Mouse (Mus musculus): ENCODE data around the gene Zbtb25.

The Zbtb25 gene

GRCm38 (mm10) chr12:76369206-76369977 is at the start of gene Zbtb25:
Zbtb25 (minus strand) TSS chr12:76369602.
- peak; percentile 83 to 85 for DNase-seq (ENCODE audit: low spot score in 2 of 2)

- DNase-seq (ENCODE audit: low spot score in 2 of 2): no peak
These were observed 48.9 kb upstream of the Zbtb25 start for GRCm38 (mm10) chr12:76418346-76418745.

GRCm38 (mm10) chr12:76417433-76417854 is 48.0 kb upstream of the Zbtb25 start, which contains the start of gene Ppp1r36:
Ppp1r36 (plus strand) TSS chr12:76417538.
- peak in 1 of 2 experiments; percentile 51 for DNase-seq (ENCODE audit: low spot score in 2 of 2)

- DNase-seq (ENCODE audit: low spot score in 2 of 2): no peak
These were observed 46.1 kb upstream of the Zbtb25 start for GRCm38 (mm10) chr12:76415383-76416010.

- DNase-seq (ENCODE audit: low spot score in 2 of 2): no peak
These were observed 39.8 kb upstream of the Zbtb25 start for GRCm38 (mm10) chr12:76409166-76409565.

DNA sequence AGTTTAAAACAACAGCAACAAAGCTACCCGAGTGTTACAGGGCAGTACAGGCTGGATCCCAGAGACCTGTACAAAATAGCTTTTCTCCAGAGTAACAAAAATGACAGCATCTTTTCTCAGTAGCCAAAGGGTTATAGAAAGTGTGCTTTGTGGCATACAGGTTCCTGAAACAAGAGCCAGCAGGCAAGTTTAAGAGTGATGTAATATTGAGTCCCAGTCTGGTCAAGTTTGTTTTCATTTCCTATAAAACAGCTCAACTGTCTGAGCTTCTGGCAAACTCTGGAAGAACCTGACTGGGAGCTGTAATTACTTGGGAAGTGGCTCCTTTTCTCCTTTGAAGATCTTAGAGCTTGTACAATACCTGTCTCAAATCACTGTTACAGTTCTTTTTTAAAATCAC is 37.8 kb upstream of the Zbtb25 start:
- no peak for DNase-seq (ENCODE audit: low spot score in 2 of 2)

- DNase-seq (ENCODE audit: low spot score in 2 of 2): no peak
These were observed 36.6 kb upstream of the Zbtb25 start for GRCm38 (mm10) chr12:76405971-76406370.

- DNase-seq (ENCODE audit: low spot score in 2 of 2): peak in 1 of 2 experiments; percentile 28
These were observed 36.0 kb upstream of the Zbtb25 start for GRCm38 (mm10) chr12:76405183-76405970.

- DNase-seq (ENCODE audit: low spot score in 2 of 2): no peak
These were observed 35.4 kb upstream of the Zbtb25 start for GRCm38 (mm10) chr12:76404836-76405182.

GRCm38 (mm10) chr12:76403886-76404537 is 34.6 kb upstream of the Zbtb25 start, which contains the start of gene Hspa2:
Hspa2 (plus strand) TSS chr12:76404176.
- DNase-seq (ENCODE audit: low spot score in 2 of 2): peak; percentile 99 to 100

DNA sequence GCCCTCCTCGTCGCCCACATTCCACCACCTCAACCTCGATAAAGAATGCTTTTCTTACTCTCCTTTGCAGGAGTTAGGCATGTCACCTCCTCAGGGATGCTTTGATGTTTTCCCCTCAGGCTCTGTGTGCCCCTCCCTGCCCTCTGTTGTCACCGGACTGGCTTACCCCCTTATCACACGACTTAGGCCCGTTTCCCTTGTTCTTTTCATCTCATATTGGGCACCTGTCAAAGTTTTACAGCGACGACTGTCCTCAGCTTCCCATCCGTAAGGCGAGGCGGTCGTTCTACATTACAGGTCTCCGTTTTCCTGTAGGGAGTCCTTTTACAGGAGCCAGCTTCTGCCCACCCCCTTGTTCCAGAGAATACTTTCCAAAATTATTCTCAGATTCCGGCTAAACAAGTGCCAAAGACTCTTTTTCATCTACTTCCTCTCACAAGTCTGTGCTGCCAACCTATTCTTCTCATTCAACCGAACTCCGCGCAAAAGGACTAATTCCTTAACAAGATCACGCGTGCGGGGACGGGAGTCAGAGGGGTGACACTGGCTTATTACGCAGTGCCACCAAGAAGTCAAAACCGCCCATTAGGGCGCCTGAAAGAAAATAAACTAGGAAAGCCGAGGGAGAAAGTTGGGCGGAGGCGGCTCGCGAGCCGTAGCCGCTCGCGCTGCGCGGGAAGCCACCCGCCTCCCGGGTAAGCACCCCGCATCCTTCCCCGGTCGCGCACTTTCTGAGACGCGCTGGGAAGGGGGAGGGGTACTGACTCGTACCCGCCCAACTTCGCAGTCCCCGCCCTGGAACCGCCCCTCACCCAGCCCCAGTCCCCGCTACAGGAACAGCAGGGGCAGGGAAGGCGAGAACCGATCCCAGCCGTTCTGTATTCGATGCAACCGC is 33.8 kb upstream of the Zbtb25 start:
- DNase-seq (ENCODE audit: low spot score in 2 of 2): no peak

DNA sequence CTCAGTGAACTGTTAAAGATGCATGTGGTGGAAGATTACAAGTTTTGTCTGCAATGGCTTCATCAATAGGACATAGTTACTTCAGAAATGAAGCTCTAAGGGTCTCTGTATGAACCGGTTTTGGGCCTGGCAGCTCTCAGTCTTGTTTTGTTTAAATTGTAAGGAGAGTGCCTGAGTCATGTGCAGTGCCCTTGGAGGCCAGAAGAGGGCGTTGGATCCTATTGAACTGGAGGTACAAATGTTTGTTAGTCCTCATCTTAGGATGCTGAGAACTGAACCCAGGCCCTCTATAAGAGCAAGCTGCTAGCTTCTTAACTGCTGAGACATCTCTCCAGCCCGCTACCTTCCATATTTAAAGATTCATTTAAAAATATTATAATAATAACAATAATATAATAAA is 32.3 kb upstream of the Zbtb25 start:
- no peak for DNase-seq (ENCODE audit: low spot score in 2 of 2)

GRCm38 (mm10) chr12:76397281-76397680 is 27.9 kb upstream of the Zbtb25 start:
- DNase-seq (ENCODE audit: low spot score in 2 of 2): no peak

- DNase-seq (ENCODE audit: low spot score in 2 of 2): no peak
These were observed 23.6 kb upstream of the Zbtb25 start for GRCm38 (mm10) chr12:76392979-76393378.

DNA sequence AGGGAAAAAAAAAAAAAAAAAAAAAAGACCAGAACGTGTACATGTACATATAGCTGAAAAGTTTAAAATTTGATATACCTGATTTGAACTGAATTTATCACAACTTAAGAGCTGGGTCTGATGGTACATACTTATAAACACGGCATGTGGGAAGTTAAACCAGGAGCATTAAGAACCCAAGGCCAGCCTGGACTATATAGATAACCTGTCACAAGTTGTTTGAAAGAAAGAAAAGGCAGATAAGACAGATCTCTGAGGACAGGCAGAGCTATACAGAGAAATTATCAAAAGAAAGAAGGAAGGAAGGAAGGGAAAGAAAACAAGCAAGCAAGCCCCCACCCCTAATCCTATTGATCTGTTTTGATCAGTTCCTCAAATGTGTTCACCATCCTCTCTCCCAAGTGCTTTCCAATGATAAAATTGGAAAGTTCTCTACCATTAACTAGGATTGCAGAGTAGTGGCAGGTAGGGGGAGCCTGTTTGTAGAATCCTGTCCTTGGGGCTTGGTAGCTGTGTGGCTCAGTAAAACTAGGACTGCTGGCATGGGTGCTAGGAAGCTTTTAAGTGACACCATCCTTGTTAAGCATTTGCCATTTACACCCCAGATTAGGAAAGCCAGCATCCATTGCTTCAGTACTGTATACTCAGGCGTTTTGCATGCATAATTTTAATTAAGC is 22.3 kb upstream of the Zbtb25 start:
- no peak for DNase-seq (ENCODE audit: low spot score in 2 of 2)

GRCm38 (mm10) chr12:76388794-76389193 is 19.4 kb upstream of the Zbtb25 start:
- no peak for DNase-seq (ENCODE audit: low spot score in 2 of 2)

GRCm38 (mm10) chr12:76385342-76385741 is 15.9 kb upstream of the Zbtb25 start:
- DNase-seq (ENCODE audit: low spot score in 2 of 2): no peak

GRCm38 (mm10) chr12:76380151-76380550 is 10.7 kb upstream of the Zbtb25 start:
- no peak for DNase-seq (ENCODE audit: low spot score in 2 of 2)

GRCm38 (mm10) chr12:76378556-76378955 is 9.2 kb upstream of the Zbtb25 start:
- no peak for DNase-seq (ENCODE audit: low spot score in 2 of 2)

- no peak for DNase-seq (ENCODE audit: low spot score in 2 of 2)
These were observed 8.3 kb upstream of the Zbtb25 start for GRCm38 (mm10) chr12:76377726-76378125.

Data from urinary bladder, postnatal 4 days (tissue).